8 mouse cellular contexts compared by ENCODE assay signal in genomic region chr17:29171001-29171772, GRCm38 (mm10). TPM values are rescaled to one million over a fixed set of nuclear protein-coding genes. Genes with fewer than 3 reads are reported as not detected.
DNase-seq lines count a peak whose midpoint lies in the region; ATAC-seq lines count a peak whose summit lies in the region.

No protein-coding gene starts in this region.

- peaks cover 11% of the 10 kb centered on the region; the same call in 1 of the 2 replicates for H3K4me1 ChIP-seq in kidney, embryonic 14.5 days (ENCODE audit: control insufficient read depth, insufficient read depth, low read length)
- H3K4me1 ChIP-seq in liver, embryonic 11.5 days (replicated peaks; ENCODE audit: control insufficient read depth, insufficient read depth, low read length) = peaks cover 6% of the 10 kb centered on the region
- no peaks in the 10 kb centered on the region for H3K4me1 ChIP-seq in neural tube, embryonic 11.5 days (ENCODE audit: control insufficient read depth, insufficient read depth, low read length)

- no peak overlapping the region for H3K27ac ChIP-seq in kidney, embryonic 14.5 days (ENCODE audit: low read depth, low read length)
- H3K27ac ChIP-seq in liver, embryonic 11.5 days (ENCODE audit: low read depth, low read length) = no peak overlapping the region
- no peak overlapping the region for H3K27ac ChIP-seq in neural tube, embryonic 11.5 days (ENCODE audit: low read depth, low read length)

- WGBS in kidney, embryonic 14.5 days = 18% methylated on average over 14 of the region's 14 CpGs
- WGBS in liver, embryonic 11.5 days = 14% methylated on average over 14 of the region's 14 CpGs
- 24% methylated on average over 14 of the region's 14 CpGs for WGBS in neural tube, embryonic 11.5 days

- H3K9me3 ChIP-seq in kidney, embryonic 14.5 days (ENCODE audit: control insufficient read depth, low read length) = no peaks in the 10 kb centered on the region
- H3K9me3 ChIP-seq in liver, embryonic 11.5 days (ENCODE audit: control insufficient read depth, low read length) = no peaks in the 10 kb centered on the region
- H3K9me3 ChIP-seq in neural tube, embryonic 11.5 days (ENCODE audit: control insufficient read depth, low read length) = no peaks in the 10 kb centered on the region

- peak; percentile 87 for DNase-seq in A20 (ENCODE audit: low read depth, low spot score)
- peak; percentile 78 to 86 for DNase-seq in adrenal gland, adult 18-20 months (ENCODE audit: low spot score in 2 of 2)
- peak; percentile 84 for DNase-seq in embryo, embryonic 10.5 days (ENCODE audit: low spot score)
- DNase-seq in liver, embryonic 11.5 days (ENCODE audit: low spot score) = peak; percentile 79
- DNase-seq in neural tube, embryonic 11.5 days (ENCODE audit: low spot score) = peak; percentile 74
- DNase-seq in testis, postnatal 10 days (ENCODE audit: low spot score) = peak; percentile 90

- H3K9ac ChIP-seq in kidney, embryonic 14.5 days (ENCODE audit: low read depth, low read length) = no peak overlapping the region
- no peak overlapping the region for H3K9ac ChIP-seq in liver, embryonic 11.5 days (ENCODE audit: low read depth, low read length)
- H3K9ac ChIP-seq in neural tube, embryonic 11.5 days (ENCODE audit: low read length) = no peak overlapping the region

- peak; percentile 80 for ATAC-seq in granulocyte monocyte progenitor cell, adult 5-6 weeks (replicated peaks; ENCODE audit: poor library complexity, severe bottlenecking)
- ATAC-seq in kidney, embryonic 14.5 days (ENCODE audit: low FRiP score, low TSS enrichment) = peak; percentile 58
- peak; percentile 63 for ATAC-seq in liver, embryonic 11.5 days (replicated peaks; ENCODE audit: low FRiP score)
- ATAC-seq in neural tube, embryonic 11.5 days (ENCODE audit: insufficient read depth, low FRiP score, low TSS enrichment) = no peak

- no peak overlapping the region for H3K4me3 ChIP-seq in kidney, embryonic 14.5 days (ENCODE audit: low read length)
- H3K4me3 ChIP-seq in liver, embryonic 11.5 days (ENCODE audit: low read depth, low read length) = no peak overlapping the region
- H3K4me3 ChIP-seq in neural tube, embryonic 11.5 days (ENCODE audit: low read depth, low read length) = no peak overlapping the region

- no peak overlapping the region for H3K4me2 ChIP-seq in kidney, embryonic 14.5 days (replicated peaks; ENCODE audit: low read depth, low read length)
- H3K4me2 ChIP-seq in liver, embryonic 11.5 days = no peak overlapping the region
- H3K4me2 ChIP-seq in neural tube, embryonic 11.5 days (ENCODE audit: low read depth) = no peak overlapping the region

- no peaks in the 10 kb centered on the region for H3K36me3 ChIP-seq in kidney, embryonic 14.5 days (ENCODE audit: control insufficient read depth, insufficient read depth, low read length)
- H3K36me3 ChIP-seq in liver, embryonic 11.5 days (ENCODE audit: control insufficient read depth, insufficient read depth, low read length) = no peaks in the 10 kb centered on the region
- H3K36me3 ChIP-seq in neural tube, embryonic 11.5 days (ENCODE audit: control insufficient read depth, insufficient read depth, low read length) = no peaks in the 10 kb centered on the region

- H3K27me3 ChIP-seq in kidney, embryonic 14.5 days (ENCODE audit: control insufficient read depth, insufficient read depth, low read length) = no peaks in the 10 kb centered on the region
- H3K27me3 ChIP-seq in liver, embryonic 11.5 days (replicated peaks; ENCODE audit: control insufficient read depth, insufficient read depth, low read length) = no peaks in the 10 kb centered on the region; the same call in 1 of the 2 replicates
- H3K27me3 ChIP-seq in neural tube, embryonic 11.5 days (ENCODE audit: control insufficient read depth, insufficient read depth, low read length) = no peaks in the 10 kb centered on the region

RNA-seq across cellular contexts. Expression of gene Rab44, which starts 57.2 kb away (rescaled TPM):
- total RNA-seq in adrenal gland, adult 18-20 months (2021) = under 1 TPM; 0.20 to 0.54 TPM
- total RNA-seq in granulocyte monocyte progenitor cell, adult 5-6 weeks (2014; fragmentation: Nextera tagmentation) = 318 and 350 TPM in 2 replicates
- 315 and 369 TPM in 2 replicates for total RNA-seq in granulocyte monocyte progenitor cell, adult 5-6 weeks (2017)
- polyA plus RNA-seq in kidney, embryonic 14.5 days (2014; fragmentation: Nextera tagmentation; extraction: Ambion mirVana) = 0.39 TPM in 1 of 2 replicates, not detected in the other
- 4.4 TPM in 2 replicates for polyA plus RNA-seq in liver, embryonic 11.5 days (2014; fragmentation: Nextera tagmentation; extraction: Ambion mirVana)
- 0.39 and 0.44 TPM in 2 replicates for polyA plus RNA-seq in neural tube, embryonic 11.5 days (2014; fragmentation: Nextera tagmentation; extraction: Ambion mirVana)
